Mouse (Mus musculus) heart, postnatal 0 days (tissue): ENCODE data around the gene Abhd12b.

ENCODE experiments used
- CTCF ChIP-seq: IDR thresholded peaks from 2 replicates; pipeline ENCODE4 v1.5.1; 2016; ENCODE audit warnings: antibody characterized with exemption, control low read depth, low read depth
- EP300 ChIP-seq: IDR thresholded peaks from 2 replicates; pipeline ENCODE4 v1.6.1; 2016; ENCODE audit warnings: antibody characterized with exemption, low read depth

DNA sequence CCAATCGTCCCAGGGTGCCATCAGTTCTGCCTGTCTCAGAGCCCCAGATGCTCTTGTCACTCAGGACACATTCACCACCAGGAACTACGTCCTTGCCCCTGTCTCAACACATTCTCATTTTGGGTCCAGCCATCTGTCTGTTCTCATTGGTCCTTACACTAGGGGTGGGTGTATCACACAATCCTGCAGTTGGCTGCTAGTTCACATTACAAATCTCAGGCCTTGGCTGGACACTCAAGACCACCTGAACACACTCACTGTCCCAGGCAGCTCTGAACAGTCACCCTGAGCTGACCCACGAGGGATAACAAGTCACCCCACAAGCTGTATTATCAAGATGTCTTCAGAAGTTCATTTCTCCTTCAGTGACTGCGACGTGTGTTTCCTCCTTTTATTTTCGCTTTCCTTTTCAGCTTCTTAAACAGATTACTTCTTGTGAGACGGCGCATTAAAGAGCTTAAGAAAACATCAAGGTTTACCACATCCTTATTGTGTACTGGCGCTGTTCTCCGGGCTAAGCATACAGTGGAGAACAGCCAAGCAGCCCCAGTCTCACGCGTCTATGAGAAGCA is 17.7 kb upstream of the Abhd12b start:
- TF ChIP-seq CTCF (no peak), EP300 (no peak)
